Mouse (Mus musculus): Measurements from ENCODE around the gene Rpl27a. TPM values are rescaled to one million over a fixed set of nuclear protein-coding genes. Genes with fewer than 3 reads are reported as not detected.
A peak's percentile ranks its signal among the peaks of the same experiment; 100 is the strongest.

The Rpl27a gene
- polyA plus RNA-seq, 1 experiment from 2014 or later = 73.6 TPM

DNA sequence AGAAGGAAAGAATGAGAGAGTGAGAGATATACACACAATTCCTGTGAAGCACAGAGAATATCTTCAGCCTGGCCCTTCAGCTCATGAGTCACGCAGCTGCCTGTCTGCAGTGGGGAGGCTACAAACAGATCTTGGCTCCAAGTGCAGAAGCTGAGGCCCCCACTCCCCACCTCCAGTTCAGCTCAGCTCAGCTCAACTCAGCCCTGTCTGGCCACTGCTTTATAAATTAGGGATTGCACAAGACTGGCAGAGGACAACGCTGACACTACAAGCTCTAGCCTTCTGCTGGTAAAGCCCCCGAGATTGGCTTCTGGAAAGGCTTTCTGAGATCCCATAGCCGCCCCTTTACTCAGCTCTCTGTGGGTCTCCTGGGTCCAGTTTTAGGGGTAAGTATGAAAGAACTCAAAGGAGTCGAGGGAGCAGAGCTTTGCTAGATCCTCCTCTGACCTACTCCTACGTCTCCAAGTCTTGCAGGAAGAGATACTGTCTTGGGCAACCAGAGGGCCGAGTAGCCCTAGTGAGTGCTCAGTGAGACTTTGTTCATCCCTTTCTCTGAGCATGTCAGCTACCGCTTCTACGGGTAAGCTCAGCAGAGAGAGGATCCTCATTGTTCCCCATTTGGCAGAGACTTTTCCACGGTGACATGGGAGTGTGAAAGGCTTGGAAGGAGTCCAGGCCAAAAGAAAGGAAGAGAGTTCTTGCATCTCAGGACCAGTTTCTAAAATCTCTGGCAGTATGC, 26.5 kb downstream of the Rpl27a start:
- H3K9ac ChIP-seq (ENCODE audit: low read depth, low read length) = no peak overlapping the region
- WGBS = 78% methylated on average over 10 of the region's 10 CpGs
- H3K27me3 ChIP-seq (ENCODE audit: control insufficient read depth, insufficient read depth, low read depth, low read length) = no peaks in the 10 kb centered on the region
- H3K9me3 ChIP-seq (replicated peaks; ENCODE audit: control insufficient read depth, low read length, poor library complexity, severe bottlenecking) = no peaks in the 10 kb centered on the region
- no peaks in the 10 kb centered on the region for H3K4me1 ChIP-seq (ENCODE audit: control insufficient read depth, insufficient read depth, low read length)
- no peaks in the 10 kb centered on the region for H3K36me3 ChIP-seq (ENCODE audit: control insufficient read depth, insufficient read depth, low read length)
- H3K27ac ChIP-seq (ENCODE audit: low read length) = no peak overlapping the region
- no peak overlapping the region for H3K4me3 ChIP-seq (ENCODE audit: low read depth, low read length)
- H3K4me2 ChIP-seq (ENCODE audit: low read length) = no peak overlapping the region
- no peak for ATAC-seq

DNA sequence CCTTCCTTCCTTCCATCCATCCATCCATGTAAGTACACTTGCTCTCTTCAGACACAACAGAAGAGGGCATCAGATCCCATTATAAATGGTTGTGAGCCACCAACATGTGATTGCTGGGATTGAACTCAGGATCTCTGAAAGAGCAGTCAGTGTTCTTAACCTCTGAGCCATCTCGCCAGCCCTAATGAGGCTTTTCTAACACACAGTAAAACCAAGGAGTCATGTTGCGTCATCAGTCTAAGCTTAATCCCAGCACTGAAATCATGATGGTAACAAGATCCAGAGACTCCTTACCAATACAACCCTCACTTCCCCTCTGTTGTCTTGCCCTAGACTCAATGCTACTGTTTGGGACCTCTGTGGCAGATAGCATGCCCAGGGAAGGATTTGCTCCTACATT, 27.2 kb downstream of the Rpl27a start:
- H3K4me2 ChIP-seq (ENCODE audit: low read length) = no peak overlapping the region
- H3K4me1 ChIP-seq (ENCODE audit: control insufficient read depth, insufficient read depth, low read length) = no peaks in the 10 kb centered on the region
- no peak overlapping the region for H3K27ac ChIP-seq (ENCODE audit: low read length)
- no peak overlapping the region for H3K9ac ChIP-seq (ENCODE audit: low read depth, low read length)
- no peaks in the 10 kb centered on the region for H3K36me3 ChIP-seq (ENCODE audit: control insufficient read depth, insufficient read depth, low read length)
- H3K9me3 ChIP-seq (replicated peaks; ENCODE audit: control insufficient read depth, low read length, poor library complexity, severe bottlenecking) = no peaks in the 10 kb centered on the region
- ATAC-seq = no peak
- no peak overlapping the region for H3K4me3 ChIP-seq (ENCODE audit: low read depth, low read length)
- H3K27me3 ChIP-seq (ENCODE audit: control insufficient read depth, insufficient read depth, low read depth, low read length) = no peaks in the 10 kb centered on the region
- 90% methylated on average over 2 of the region's 2 CpGs for WGBS

- no peaks in the 10 kb centered on the region for H3K9me3 ChIP-seq (replicated peaks; ENCODE audit: control insufficient read depth, low read length, poor library complexity, severe bottlenecking)
- H3K27ac ChIP-seq (ENCODE audit: low read length) = no peak overlapping the region
- no peaks in the 10 kb centered on the region for H3K36me3 ChIP-seq (ENCODE audit: control insufficient read depth, insufficient read depth, low read length)
- no peak overlapping the region for H3K4me2 ChIP-seq (ENCODE audit: low read length)
- no peak overlapping the region for H3K9ac ChIP-seq (ENCODE audit: low read depth, low read length)
- no peaks in the 10 kb centered on the region for H3K27me3 ChIP-seq (ENCODE audit: control insufficient read depth, insufficient read depth, low read depth, low read length)
- no peak overlapping the region for H3K4me3 ChIP-seq (ENCODE audit: low read depth, low read length)
- 99% methylated on average over 5 of the region's 5 CpGs for WGBS
- H3K4me1 ChIP-seq (ENCODE audit: control insufficient read depth, insufficient read depth, low read length) = no peaks in the 10 kb centered on the region
- ATAC-seq = no peak
Observed at GRCm38 (mm10) chr7:109546726-109547125, 27.8 kb downstream of the Rpl27a start.

DNA sequence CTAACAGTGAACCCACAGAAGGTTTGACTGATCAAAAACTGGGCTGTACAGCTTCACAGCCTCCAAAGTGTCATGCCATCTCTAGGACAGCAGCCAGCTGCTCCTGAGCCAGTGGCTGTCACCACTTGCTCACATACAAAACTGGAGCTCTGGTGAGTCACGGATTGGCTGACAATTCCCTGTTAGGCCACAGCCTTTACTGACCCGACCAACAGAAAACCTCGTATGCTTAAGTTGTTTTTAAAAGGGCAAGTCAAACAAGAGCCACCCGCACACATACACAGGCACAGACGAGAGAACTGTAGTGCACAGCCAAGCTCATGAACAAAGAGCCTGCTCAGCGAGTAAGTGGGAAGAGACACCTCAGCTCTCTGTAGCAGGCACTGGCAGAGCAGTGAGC, 40.6 kb downstream of the Rpl27a start:
- Histone ChIP-seq H3K27ac (ENCODE audit: low read length) (no peak overlapping the region), H3K27me3 (ENCODE audit: control insufficient read depth, insufficient read depth, low read depth, low read length) (no peaks in the 10 kb centered on the region), H3K9me3 (replicated peaks; ENCODE audit: control insufficient read depth, low read length, poor library complexity, severe bottlenecking) (no peaks in the 10 kb centered on the region), H3K4me3 (ENCODE audit: low read depth, low read length) (no peak overlapping the region), H3K36me3 (ENCODE audit: control insufficient read depth, insufficient read depth, low read length) (no peaks in the 10 kb centered on the region), H3K9ac (ENCODE audit: low read depth, low read length) (no peak overlapping the region), H3K4me1 (ENCODE audit: control insufficient read depth, insufficient read depth, low read length) (no peaks in the 10 kb centered on the region), H3K4me2 (ENCODE audit: low read length) (no peak overlapping the region)
- WGBS = 51% methylated on average over 6 of the region's 6 CpGs
- 0 out of 2 replicates have a peak, but pooled peaks have one; percentile 32 for ATAC-seq

GRCm38 (mm10) chr7:109561466-109562153, 42.7 kb downstream of the Rpl27a start:
- no peaks in the 10 kb centered on the region for H3K9me3 ChIP-seq (replicated peaks; ENCODE audit: control insufficient read depth, low read length, poor library complexity, severe bottlenecking)
- no peak for ATAC-seq
- no peak overlapping the region for H3K9ac ChIP-seq (ENCODE audit: low read depth, low read length)
- H3K27ac ChIP-seq (ENCODE audit: low read length) = no peak overlapping the region
- 60% methylated on average over 8 of the region's 8 CpGs for WGBS
- no peak overlapping the region for H3K4me2 ChIP-seq (ENCODE audit: low read length)
- no peak overlapping the region for H3K4me3 ChIP-seq (ENCODE audit: low read depth, low read length)
- H3K4me1 ChIP-seq (ENCODE audit: control insufficient read depth, insufficient read depth, low read length) = no peaks in the 10 kb centered on the region
- no peaks in the 10 kb centered on the region for H3K27me3 ChIP-seq (ENCODE audit: control insufficient read depth, insufficient read depth, low read depth, low read length)
- H3K36me3 ChIP-seq (ENCODE audit: control insufficient read depth, insufficient read depth, low read length) = no peaks in the 10 kb centered on the region

DNA sequence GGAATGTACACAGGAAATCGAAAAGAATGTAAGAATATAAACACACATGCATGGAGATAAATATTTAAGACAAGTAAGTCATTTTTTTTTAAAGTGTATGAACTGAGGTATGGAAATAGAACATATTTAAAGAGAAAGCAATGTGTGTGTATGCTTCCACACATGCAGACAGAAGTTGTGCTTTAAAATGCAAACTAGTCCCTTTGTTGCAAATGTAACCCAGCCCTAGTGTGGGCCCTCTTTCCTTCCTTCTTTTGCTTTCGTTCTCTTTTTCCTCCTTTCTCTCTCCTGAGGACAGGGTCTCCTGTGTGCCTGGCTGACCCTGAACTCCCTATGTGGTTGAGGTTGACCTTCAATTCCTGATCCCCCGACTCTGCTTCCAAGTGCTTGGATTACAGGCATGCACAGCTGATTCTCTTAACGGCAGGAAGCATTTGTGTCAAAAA, 43.2 kb downstream of the Rpl27a start:
- no peak for ATAC-seq
- H3K27me3 ChIP-seq (ENCODE audit: control insufficient read depth, insufficient read depth, low read depth, low read length) = no peaks in the 10 kb centered on the region
- H3K4me2 ChIP-seq (ENCODE audit: low read length) = no peak overlapping the region
- no peaks in the 10 kb centered on the region for H3K36me3 ChIP-seq (ENCODE audit: control insufficient read depth, insufficient read depth, low read length)
- H3K9ac ChIP-seq (ENCODE audit: low read depth, low read length) = no peak overlapping the region
- no peaks in the 10 kb centered on the region for H3K9me3 ChIP-seq (replicated peaks; ENCODE audit: control insufficient read depth, low read length, poor library complexity, severe bottlenecking)
- no peak overlapping the region for H3K4me3 ChIP-seq (ENCODE audit: low read depth, low read length)
- no peaks in the 10 kb centered on the region for H3K4me1 ChIP-seq (ENCODE audit: control insufficient read depth, insufficient read depth, low read length)
- WGBS = 53% methylated on average over 4 of the region's 4 CpGs
- H3K27ac ChIP-seq (ENCODE audit: low read length) = no peak overlapping the region

DNA sequence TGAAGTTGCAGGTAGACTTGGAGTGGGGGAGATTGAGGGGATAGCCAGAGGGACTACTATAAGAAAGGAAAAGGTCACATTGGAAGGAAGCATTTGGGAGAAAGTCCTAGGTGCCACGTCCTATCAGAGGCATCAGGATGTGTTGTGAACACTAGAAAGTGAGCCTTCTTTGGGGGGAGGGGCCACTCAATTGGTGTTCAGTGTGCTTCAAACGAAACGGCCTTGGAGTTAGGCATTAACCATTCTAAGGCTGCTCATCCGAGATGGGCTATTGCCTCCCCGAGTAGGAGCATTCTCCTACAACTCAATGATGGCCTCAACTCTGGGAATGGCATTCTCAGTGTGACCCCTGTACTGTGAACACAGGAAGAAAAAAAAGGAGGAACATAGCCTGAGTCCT, 43.7 kb downstream of the Rpl27a start:
- H3K36me3 ChIP-seq (ENCODE audit: control insufficient read depth, insufficient read depth, low read length) = no peaks in the 10 kb centered on the region
- no peak overlapping the region for H3K4me2 ChIP-seq (ENCODE audit: low read length)
- no peak overlapping the region for H3K9ac ChIP-seq (ENCODE audit: low read depth, low read length)
- H3K4me1 ChIP-seq (ENCODE audit: control insufficient read depth, insufficient read depth, low read length) = no peaks in the 10 kb centered on the region
- H3K4me3 ChIP-seq (ENCODE audit: low read depth, low read length) = no peak overlapping the region
- WGBS = 74% methylated on average over 5 of the region's 5 CpGs
- no peak overlapping the region for H3K27ac ChIP-seq (ENCODE audit: low read length)
- H3K9me3 ChIP-seq (replicated peaks; ENCODE audit: control insufficient read depth, low read length, poor library complexity, severe bottlenecking) = no peaks in the 10 kb centered on the region
- H3K27me3 ChIP-seq (ENCODE audit: control insufficient read depth, insufficient read depth, low read depth, low read length) = no peaks in the 10 kb centered on the region
- ATAC-seq = no peak

DNA sequence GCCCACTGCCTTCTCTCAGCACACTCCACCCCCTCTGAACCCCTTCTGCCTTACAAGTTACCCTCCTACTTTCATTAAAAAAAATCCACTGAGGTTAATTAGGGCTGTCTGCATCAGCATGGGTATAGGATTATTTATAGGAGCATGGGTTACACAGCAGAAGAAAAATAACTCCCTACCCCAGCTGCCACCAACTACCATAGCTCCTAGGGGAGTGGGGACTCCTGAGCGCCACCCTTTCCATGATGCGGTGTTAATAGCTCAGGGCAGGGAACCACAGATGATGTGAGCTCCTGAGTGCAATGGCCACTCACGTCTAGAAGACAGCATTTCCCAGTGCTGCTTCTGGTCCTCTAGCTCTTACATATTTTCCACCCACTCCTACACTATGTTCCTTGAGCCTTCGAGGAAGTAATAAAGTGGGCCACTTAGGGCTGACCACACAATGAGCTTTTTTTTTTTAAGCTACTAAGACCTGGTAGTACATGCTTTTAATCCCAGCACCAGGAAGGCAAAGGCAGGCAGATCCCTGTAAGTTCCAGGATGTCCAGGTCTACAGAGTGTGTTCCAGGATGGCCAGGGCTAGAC, 44.9 kb downstream of the Rpl27a start:
- H3K4me2 ChIP-seq (ENCODE audit: low read length) = no peak overlapping the region
- no peaks in the 10 kb centered on the region for H3K4me1 ChIP-seq (ENCODE audit: control insufficient read depth, insufficient read depth, low read length)
- H3K36me3 ChIP-seq (ENCODE audit: control insufficient read depth, insufficient read depth, low read length) = no peaks in the 10 kb centered on the region
- ATAC-seq = no peak
- no peak overlapping the region for H3K9ac ChIP-seq (ENCODE audit: low read depth, low read length)
- no peaks in the 10 kb centered on the region for H3K9me3 ChIP-seq (replicated peaks; ENCODE audit: control insufficient read depth, low read length, poor library complexity, severe bottlenecking)
- H3K27ac ChIP-seq (ENCODE audit: low read length) = no peak overlapping the region
- no peaks in the 10 kb centered on the region for H3K27me3 ChIP-seq (ENCODE audit: control insufficient read depth, insufficient read depth, low read depth, low read length)
- 80% methylated on average over 4 of the region's 4 CpGs for WGBS
- no peak overlapping the region for H3K4me3 ChIP-seq (ENCODE audit: low read depth, low read length)

DNA sequence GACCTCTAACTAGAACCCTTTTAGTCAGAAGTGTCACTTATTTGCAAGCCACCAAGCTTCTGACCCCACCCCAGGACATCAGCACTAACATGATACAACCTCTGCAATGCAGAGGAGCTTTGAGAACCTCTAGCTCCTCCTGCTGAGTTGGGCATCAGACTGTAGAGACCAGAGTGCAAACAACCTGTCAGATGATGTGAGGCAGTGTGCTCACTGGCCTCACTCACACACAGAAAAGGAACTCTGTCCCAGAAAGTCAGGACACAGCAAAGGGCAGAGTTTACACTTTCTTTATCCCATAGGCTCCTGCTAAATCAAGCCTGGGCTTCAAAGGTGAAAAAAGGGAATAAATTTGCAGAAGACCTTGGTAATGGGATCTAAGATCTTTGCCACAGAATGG, 47.4 kb downstream of the Rpl27a start:
- Histone ChIP-seq H3K4me1 (ENCODE audit: control insufficient read depth, insufficient read depth, low read length) (no peaks in the 10 kb centered on the region), H3K27me3 (ENCODE audit: control insufficient read depth, insufficient read depth, low read depth, low read length) (no peaks in the 10 kb centered on the region), H3K9me3 (replicated peaks; ENCODE audit: control insufficient read depth, low read length, poor library complexity, severe bottlenecking) (no peaks in the 10 kb centered on the region), H3K4me3 (ENCODE audit: low read depth, low read length) (no peak overlapping the region), H3K36me3 (ENCODE audit: control insufficient read depth, insufficient read depth, low read length) (no peaks in the 10 kb centered on the region), H3K4me2 (ENCODE audit: low read length) (no peak overlapping the region), H3K27ac (ENCODE audit: low read length) (no peak overlapping the region), H3K9ac (ENCODE audit: low read depth, low read length) (no peak overlapping the region)
- no peak for ATAC-seq
